Mouse (Mus musculus): ENCODE measurements around the gene Mrps23. TPM values are rescaled to one million over a fixed set of nuclear protein-coding genes. Genes with fewer than 3 reads are reported as not detected.

Mrps23 gene
- polyA plus RNA-seq, 1 experiment from 2014 or later: 55.4 TPM

GRCm38 (mm10) chr11:88233528-88234427 lies 29.6 kb downstream of the Mrps23 start:
- ATAC-seq (ENCODE audit: low FRiP score, low TSS enrichment) (0 out of 2 replicates have a peak, but pooled peaks have one; percentile 3), DNase-seq (ENCODE audit: low spot score) (no peak)
- TF ChIP-seq CTCF (IDR thresholded peaks at IDR 0.05; ENCODE audit: low read depth) (no peak), EP300 (optimal IDR thresholded peaks at IDR 0.05) (no peak)

GRCm38 (mm10) chr11:88234789-88235188 lies 30.6 kb downstream of the Mrps23 start:
- no peak for TF ChIP-seq EP300 (optimal IDR thresholded peaks at IDR 0.05)
- no peak for TF ChIP-seq CTCF (IDR thresholded peaks at IDR 0.05; ENCODE audit: low read depth)
- Histone ChIP-seq H3K27ac (replicated peaks) (0 out of 2 replicates have a peak overlapping the region, but pooled peaks have one; percentile 53), H3K36me3 (ENCODE audit: control insufficient read depth, insufficient read depth, low read length) (no peaks in the 10 kb centered on the region), H3K9ac (ENCODE audit: low read length) (no peak overlapping the region), H3K4me2 (replicated peaks; ENCODE audit: low read depth) (peak overlapping the region; percentile 17; the same call in 1 of the 2 replicates), H3K4me1 (replicated peaks; ENCODE audit: control insufficient read depth, insufficient read depth) (no peaks in the 10 kb centered on the region), H3K9me3 (ENCODE audit: control insufficient read depth, low read length) (no peaks in the 10 kb centered on the region), H3K27me3 (ENCODE audit: control insufficient read depth, insufficient read depth, low read length) (no peaks in the 10 kb centered on the region), H3K4me3 (ENCODE audit: low read depth, low read length) (no peak overlapping the region)
- WGBS: 40% methylated on average over 4 of the region's 4 CpGs
- ATAC-seq (ENCODE audit: low FRiP score, low TSS enrichment) (0 out of 2 replicates have a peak, but pooled peaks have one; percentile 39), DNase-seq (ENCODE audit: low spot score) (no peak)

More at GRCm38 (mm10) chr11:88233528-88234427, 29.6 kb downstream of the Mrps23 start:
- Histone ChIP-seq H3K9ac (ENCODE audit: low read length) (no peak overlapping the region), H3K4me2 (replicated peaks; ENCODE audit: low read depth) (no peak overlapping the region), H3K27ac (replicated peaks) (peak overlapping the region; percentile 14; the same call in 1 of the 2 replicates), H3K36me3 (ENCODE audit: control insufficient read depth, insufficient read depth, low read length) (no peaks in the 10 kb centered on the region), H3K4me3 (ENCODE audit: low read depth, low read length) (no peak overlapping the region), H3K27me3 (ENCODE audit: control insufficient read depth, insufficient read depth, low read length) (no peaks in the 10 kb centered on the region), H3K4me1 (replicated peaks; ENCODE audit: control insufficient read depth, insufficient read depth) (no peaks in the 10 kb centered on the region), H3K9me3 (ENCODE audit: control insufficient read depth, low read length) (no peaks in the 10 kb centered on the region)
- WGBS: 58% methylated on average over 17 of the region's 17 CpGs

GRCm38 (mm10) chr11:88235221-88236203 lies 31.3 kb downstream of the Mrps23 start:
- peak overlapping the region; percentile 74 for H3K27ac ChIP-seq (replicated peaks)
- no peaks in the 10 kb centered on the region for H3K36me3 ChIP-seq (ENCODE audit: control insufficient read depth, insufficient read depth, low read length)
- 11% methylated on average over 23 of the region's 23 CpGs for WGBS
- TF ChIP-seq EP300 (optimal IDR thresholded peaks at IDR 0.05): no peak
- TF ChIP-seq CTCF (IDR thresholded peaks at IDR 0.05; ENCODE audit: low read depth): no peak
- no peak overlapping the region for H3K9ac ChIP-seq (ENCODE audit: low read length)
- H3K4me3 ChIP-seq (ENCODE audit: low read depth, low read length): peak overlapping the region; percentile 10; the same call in 1 of the 2 replicates
- H3K4me1 ChIP-seq (replicated peaks; ENCODE audit: control insufficient read depth, insufficient read depth): no peaks in the 10 kb centered on the region
- peak overlapping the region; percentile 33 for H3K4me2 ChIP-seq (replicated peaks; ENCODE audit: low read depth)
- ATAC-seq (ENCODE audit: low FRiP score, low TSS enrichment): peak; percentile 80
- no peaks in the 10 kb centered on the region for H3K27me3 ChIP-seq (ENCODE audit: control insufficient read depth, insufficient read depth, low read length)
- DNase-seq (ENCODE audit: low spot score): peak; percentile 68
- no peaks in the 10 kb centered on the region for H3K9me3 ChIP-seq (ENCODE audit: control insufficient read depth, low read length)

- ATAC-seq (ENCODE audit: low FRiP score, low TSS enrichment) (no peak), DNase-seq (ENCODE audit: low spot score) (no peak)
- 87% methylated on average over 10 of the region's 10 CpGs for WGBS
- Histone ChIP-seq H3K27ac (replicated peaks) (no peak overlapping the region), H3K4me2 (replicated peaks; ENCODE audit: low read depth) (no peak overlapping the region), H3K9ac (ENCODE audit: low read length) (no peak overlapping the region), H3K4me3 (ENCODE audit: low read depth, low read length) (no peak overlapping the region), H3K36me3 (ENCODE audit: control insufficient read depth, insufficient read depth, low read length) (no peaks in the 10 kb centered on the region), H3K27me3 (ENCODE audit: control insufficient read depth, insufficient read depth, low read length) (no peaks in the 10 kb centered on the region), H3K9me3 (ENCODE audit: control insufficient read depth, low read length) (no peaks in the 10 kb centered on the region), H3K4me1 (replicated peaks; ENCODE audit: control insufficient read depth, insufficient read depth) (no peaks in the 10 kb centered on the region)
- TF ChIP-seq EP300 (optimal IDR thresholded peaks at IDR 0.05) (no peak), CTCF (IDR thresholded peaks at IDR 0.05; ENCODE audit: low read depth) (no peak)
These were observed 36.1 kb downstream of the Mrps23 start for GRCm38 (mm10) chr11:88240275-88240674.

- DNase-seq (ENCODE audit: low spot score) (no peak), ATAC-seq (ENCODE audit: low FRiP score, low TSS enrichment) (no peak)
- Histone ChIP-seq H3K27me3 (ENCODE audit: control insufficient read depth, insufficient read depth, low read length) (no peaks in the 10 kb centered on the region), H3K9ac (ENCODE audit: low read length) (no peak overlapping the region), H3K9me3 (ENCODE audit: control insufficient read depth, low read length) (no peaks in the 10 kb centered on the region), H3K4me3 (ENCODE audit: low read depth, low read length) (no peak overlapping the region), H3K27ac (replicated peaks) (no peak overlapping the region), H3K36me3 (ENCODE audit: control insufficient read depth, insufficient read depth, low read length) (no peaks in the 10 kb centered on the region), H3K4me2 (replicated peaks; ENCODE audit: low read depth) (no peak overlapping the region), H3K4me1 (replicated peaks; ENCODE audit: control insufficient read depth, insufficient read depth) (no peaks in the 10 kb centered on the region)
- TF ChIP-seq EP300 (optimal IDR thresholded peaks at IDR 0.05) (no peak), CTCF (IDR thresholded peaks at IDR 0.05; ENCODE audit: low read depth) (no peak)
- 31% methylated on average over 10 of the region's 10 CpGs for WGBS
These were observed 36.7 kb downstream of the Mrps23 start for GRCm38 (mm10) chr11:88240736-88241353.

Data from stomach, postnatal 0 days (tissue).